Mouse (Mus musculus) brain, embryonic 14.5 days (tissue): ENCODE results near the gene Uba5.

Experiments used
- CTCF ChIP-seq: fragments of 200-500 bp; IDR thresholded peaks from 2 replicates; pipeline ENCODE4 v1.5.1; 2012; ENCODE audit warnings: inconsistent platforms, mild to moderate bottlenecking, moderate library complexity, borderline replicate concordance; ENCODE audit not compliant: insufficient read depth, insufficient read length; ENCODE audit errors: extremely low read depth
- POLR2A ChIP-seq: fragments of 200-500 bp; IDR thresholded peaks from 2 replicates; pipeline ENCODE4 v1.6.1; 2012; ENCODE audit warnings: mild to moderate bottlenecking, inconsistent platforms, borderline replicate concordance; ENCODE audit not compliant: poor library complexity, insufficient read depth, insufficient read length, severe bottlenecking; ENCODE audit errors: extremely low read depth

GRCm38 (mm10) chr9:104085730-104086429 lies 22.9 kb upstream of the Uba5 start:
- no peak for TF ChIP-seq CTCF
- TF ChIP-seq POLR2A = no peak
